Mouse (Mus musculus) neutrophil, adult 5-6 weeks (primary cell): ENCODE results near the gene Abcc8. TPM values are rescaled to one million over a fixed set of nuclear protein-coding genes. Genes with fewer than 3 reads are reported as not detected.

ENCODE experiments used
- ATAC-seq: fragments of 151-379, 151-347 bp; 2 replicates; pipeline ENCODE4 v1.8.0; 2017; ENCODE audit warnings: mild to moderate bottlenecking, moderate TSS enrichment; ENCODE audit not compliant: insufficient number of reproducible peaks, poor library complexity, low FRiP score, severe bottlenecking; ENCODE audit errors: extremely low read depth
- total RNA-seq: library from RNA; stranded (forward); fragments of 200-1000 nt; gene quantifications from 2 replicates; pipeline ENCODE4 v1.2.3, GENCODE M21; 2017

Gene Abcc8
- total RNA-seq, 1 experiment from 2014 or later = 0.35 TPM

DNA sequence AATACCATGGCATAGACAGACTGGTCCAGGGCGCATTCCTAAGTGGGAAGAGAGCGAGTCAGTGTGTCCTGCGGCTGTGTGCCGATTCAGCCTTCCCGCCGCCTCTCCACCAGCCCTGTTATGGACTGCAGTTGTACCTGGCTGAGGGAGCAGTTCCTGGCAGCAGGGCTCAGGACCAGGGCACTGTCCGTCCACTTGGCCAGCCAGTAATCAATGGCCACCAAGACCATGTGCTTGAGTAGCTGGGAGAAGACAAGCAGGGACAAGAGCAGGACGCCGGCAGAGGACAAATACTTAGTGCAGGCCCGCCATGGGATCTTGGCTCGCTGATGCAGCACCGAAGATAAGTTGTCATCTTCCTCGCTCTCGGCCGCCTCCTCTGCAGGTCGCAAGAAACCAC is 62.8 kb downstream of the Abcc8 start:
- ATAC-seq = no peak

DNA sequence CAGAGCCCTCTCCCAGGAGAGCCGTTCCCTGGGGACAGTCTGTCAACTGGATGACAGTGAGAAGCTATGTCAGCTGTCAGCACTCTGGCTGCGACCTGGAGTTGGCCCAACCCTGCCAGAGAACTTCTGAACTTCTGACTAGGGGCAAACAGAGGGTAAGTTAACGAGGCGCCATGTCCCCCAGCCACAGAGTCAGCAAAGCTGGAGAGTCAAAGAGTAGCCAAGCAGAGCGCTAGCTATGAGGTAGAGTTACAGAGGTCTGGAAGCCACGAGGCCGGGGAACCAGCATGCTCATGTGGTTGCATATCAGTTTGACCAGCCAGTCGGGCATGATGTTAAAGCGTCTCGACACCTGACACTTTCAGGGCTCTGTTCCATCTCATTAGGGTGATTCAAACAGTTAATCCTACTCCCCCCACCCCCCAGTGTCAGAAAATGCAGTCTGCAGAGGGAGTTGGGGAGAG is 63.7 kb downstream of the Abcc8 start:
- no peak for ATAC-seq

GRCm38 (mm10) chr7:46113435-46113834 is 66.4 kb downstream of the Abcc8 start:
- no peak for ATAC-seq

DNA sequence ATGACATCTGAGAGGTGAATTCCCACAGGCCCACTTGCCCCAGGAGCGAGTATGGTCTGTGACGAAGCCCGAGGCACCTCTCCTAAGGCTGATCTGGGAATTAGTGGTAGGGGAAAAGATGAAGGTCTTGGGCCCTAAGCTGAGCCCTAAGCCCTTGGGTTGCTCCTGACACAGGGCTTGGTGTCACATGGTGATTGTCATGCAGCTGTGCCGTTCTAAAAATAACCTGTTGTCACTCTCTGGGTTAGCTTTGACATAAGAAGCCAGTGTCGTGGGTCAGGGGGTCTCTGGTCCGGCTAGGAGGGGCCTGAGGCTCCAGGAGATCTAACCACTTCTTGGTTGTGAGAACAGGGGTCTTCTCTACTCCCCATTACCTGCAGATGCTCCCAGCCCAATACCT is 67.9 kb downstream of the Abcc8 start:
- no peak for ATAC-seq

DNA sequence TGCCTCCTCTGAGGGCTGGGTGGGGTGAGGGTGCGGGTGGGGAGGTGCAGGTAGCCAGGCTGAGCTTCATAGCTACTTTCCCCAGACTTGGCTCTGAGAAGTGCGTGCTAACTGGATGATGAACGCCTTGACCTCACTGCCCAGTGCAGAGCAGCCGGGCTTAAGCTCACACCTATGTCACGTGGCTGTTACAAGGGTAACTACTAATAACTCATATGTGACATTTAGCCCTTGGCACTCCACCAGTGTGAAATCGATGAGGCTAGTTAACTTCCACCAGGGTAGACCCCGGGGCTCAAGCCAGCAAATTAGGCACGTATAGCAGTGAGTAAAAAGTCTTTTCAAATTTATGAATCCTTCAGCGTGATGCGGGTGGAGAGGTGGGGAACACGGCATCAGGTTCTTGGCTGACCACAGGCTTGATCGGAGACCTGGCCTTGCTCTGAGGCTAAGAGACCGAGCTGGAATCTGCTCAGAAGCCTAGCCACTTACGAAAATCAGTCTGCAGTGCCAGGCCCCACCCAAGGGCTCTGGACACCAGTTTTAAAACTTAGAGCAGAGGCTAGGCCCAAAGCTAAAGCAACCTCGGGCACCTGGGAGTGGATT is 68.5 kb downstream of the Abcc8 start:
- no peak for ATAC-seq

DNA sequence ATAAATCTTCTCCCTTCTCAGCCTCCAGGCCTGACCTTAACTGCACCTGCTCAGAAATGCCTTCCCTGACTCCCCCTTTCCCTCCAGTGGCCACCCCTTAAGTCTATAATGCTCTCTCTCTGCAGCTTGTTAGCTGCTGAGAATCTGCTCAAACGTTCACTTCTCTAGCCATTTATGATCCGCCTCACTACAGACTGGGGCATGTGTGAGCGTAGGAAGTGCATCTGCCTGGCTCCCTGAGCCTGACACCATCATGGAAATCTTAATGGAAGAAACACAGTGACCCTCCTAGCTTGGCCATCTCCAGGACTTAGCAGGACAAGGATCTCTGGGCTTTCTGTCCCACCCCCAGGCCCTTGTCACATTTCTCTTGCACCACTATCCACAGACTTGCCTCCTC is 69.8 kb downstream of the Abcc8 start:
- ATAC-seq = no peak

GRCm38 (mm10) chr7:46105484-46105883 is 74.3 kb downstream of the Abcc8 start:
- no peak for ATAC-seq

DNA sequence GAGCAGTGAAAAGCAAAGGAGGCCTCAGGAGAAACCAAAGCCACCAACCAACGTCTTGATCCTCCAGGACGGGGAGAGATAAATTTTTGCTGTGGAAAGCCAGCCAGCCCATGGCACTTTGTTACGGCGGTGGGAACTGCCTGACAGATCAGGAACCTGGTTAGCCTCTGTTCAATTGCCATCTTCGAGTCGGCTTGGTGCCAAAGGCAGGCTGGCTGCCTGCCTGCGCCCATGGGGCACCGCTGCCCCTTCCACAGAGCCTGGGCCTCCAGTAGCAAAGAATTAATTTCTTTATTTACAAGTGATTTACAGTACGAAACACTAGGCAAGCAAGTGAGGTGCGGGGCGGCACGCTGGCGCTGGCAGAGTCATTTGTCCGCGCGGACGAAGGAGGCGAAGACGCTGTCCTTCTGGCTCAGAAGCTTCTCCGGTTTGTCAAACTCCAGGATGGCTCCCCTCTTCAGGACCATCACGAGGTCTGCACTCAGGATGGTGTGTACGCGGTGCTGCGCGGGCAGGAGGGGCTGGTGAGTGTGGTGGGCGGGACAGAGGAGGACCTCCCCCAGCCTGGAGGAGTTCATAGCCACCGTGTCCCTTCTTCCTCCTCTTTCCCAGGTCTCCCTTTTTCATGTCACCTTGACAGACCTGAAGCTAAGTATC is 75.4 kb downstream of the Abcc8 start:
- ATAC-seq = no peak

DNA sequence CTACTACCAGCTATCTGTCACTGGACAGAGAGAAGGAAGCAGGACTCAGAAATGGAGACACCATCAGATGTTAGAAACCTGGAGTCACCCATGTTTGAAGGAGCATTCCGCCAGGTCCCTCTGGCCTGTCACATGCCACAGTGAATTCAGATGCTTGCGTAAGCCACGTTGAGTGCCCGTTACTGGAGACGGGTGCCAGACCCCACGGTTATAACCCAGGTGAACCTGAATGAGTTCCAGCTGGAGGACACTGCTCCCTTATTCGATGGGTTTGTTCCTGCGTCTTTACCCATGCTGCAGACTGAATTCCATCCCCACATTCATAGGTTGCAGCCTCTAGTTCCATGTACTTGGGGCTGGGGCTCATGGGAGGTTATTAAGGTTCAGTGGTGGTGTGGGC is 76.1 kb downstream of the Abcc8 start:
- no peak for ATAC-seq

- no peak for ATAC-seq
These were observed 76.7 kb downstream of the Abcc8 start for GRCm38 (mm10) chr7:46103075-46103591.

GRCm38 (mm10) chr7:46100563-46100962 is 79.3 kb downstream of the Abcc8 start, which contains the start of gene Kcnj11:
Kcnj11 (minus strand) TSS chr7:46100764.
- ATAC-seq = no peak

DNA sequence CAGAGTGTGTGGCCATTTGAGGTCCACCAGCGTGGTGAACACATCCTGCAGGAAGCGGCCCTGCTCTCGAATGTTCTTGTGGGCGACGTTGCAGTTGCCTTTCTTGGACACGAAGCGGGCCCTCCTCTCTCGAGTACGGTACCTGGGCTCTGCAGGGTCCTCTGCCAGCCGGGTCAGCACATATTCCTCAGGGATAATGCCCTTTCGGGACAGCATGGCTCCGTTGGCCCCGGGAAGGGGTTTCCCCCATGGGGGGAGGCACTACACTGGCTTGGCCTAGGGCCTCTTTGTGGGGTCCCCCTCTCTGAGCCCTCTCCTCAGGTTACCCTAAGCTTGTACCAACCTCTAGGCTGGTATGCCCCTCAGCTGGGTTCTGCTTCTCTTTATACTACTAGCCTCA is 80.2 kb downstream of the Abcc8 start:
- no peak for ATAC-seq

GRCm38 (mm10) chr7:46098919-46099286 is 80.9 kb downstream of the Abcc8 start:
- no peak for ATAC-seq

DNA sequence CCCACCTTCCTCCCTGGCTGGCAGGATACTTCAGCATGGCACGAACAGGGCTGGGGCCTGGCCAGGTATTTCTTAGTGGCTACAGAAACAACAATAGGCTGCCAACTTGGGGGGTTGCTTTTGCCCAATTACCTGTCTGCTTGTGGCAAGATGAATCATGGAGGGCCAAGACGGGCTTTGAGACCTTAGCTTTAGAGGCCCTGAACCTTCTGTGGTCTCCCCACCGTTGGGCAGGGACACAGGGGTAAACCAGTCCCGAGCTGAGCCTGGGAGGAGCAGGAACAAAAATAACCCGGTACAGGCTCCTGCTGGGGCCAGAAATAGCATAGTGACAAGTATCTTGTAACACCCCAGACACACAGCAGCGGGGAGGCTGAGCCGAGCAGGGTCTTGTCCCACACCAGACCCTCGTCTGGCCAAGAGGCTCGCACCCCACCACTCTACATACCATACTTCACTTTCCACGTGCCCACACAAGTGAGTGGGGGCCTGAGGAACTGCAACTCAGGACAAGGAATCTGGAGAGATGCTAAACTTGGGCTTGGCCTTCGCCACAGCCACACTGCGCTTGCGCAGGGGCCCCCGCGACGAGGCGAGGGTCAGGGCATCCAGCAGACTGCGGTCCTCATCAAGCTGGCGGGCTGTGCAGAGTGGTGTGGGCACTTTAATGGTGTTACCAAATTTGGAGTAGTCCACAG is 81.5 kb downstream of the Abcc8 start:
- ATAC-seq = no peak

GRCm38 (mm10) chr7:46097319-46097783 is 82.5 kb downstream of the Abcc8 start:
- no peak for ATAC-seq

DNA sequence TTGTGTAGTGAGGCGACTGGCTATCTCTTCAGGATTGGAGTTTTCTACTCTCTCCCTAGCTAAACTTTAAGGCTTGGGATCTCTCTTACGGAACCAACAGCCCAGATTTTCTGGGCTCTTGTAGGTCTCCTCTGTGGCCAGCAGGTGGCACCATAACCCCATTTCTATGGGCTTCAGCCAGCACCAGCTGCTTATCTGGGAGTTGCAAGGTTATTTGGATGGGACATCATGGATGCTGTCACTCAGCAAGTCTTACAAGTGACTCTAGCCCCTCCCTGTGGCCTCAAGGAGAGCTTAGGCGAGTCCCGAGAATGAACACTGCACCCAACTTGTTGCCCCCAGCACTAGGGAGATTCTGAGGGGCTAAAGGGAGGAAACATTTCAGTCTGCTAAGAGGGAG is 83.7 kb downstream of the Abcc8 start:
- ATAC-seq = peak; percentile 50

DNA sequence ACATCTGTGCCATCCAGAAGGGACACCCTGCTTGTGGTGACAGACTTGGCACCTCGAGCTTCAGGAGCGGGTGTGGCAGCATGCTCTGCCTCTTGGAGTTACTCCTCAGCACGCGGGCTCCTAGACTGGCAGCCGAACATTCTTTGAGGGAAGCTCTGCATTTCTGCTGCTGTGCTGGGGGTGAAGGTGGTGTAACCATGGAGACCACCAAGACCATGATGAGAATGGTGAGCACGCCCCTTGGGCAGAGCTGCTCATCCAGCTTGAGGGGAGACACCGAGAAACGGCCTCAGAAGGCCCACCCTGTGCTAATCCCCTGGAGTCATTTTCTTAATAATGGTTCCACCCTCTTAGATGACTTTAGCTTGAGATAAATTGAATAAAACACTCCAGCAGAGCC is 87.0 kb downstream of the Abcc8 start:
- ATAC-seq = no peak

DNA sequence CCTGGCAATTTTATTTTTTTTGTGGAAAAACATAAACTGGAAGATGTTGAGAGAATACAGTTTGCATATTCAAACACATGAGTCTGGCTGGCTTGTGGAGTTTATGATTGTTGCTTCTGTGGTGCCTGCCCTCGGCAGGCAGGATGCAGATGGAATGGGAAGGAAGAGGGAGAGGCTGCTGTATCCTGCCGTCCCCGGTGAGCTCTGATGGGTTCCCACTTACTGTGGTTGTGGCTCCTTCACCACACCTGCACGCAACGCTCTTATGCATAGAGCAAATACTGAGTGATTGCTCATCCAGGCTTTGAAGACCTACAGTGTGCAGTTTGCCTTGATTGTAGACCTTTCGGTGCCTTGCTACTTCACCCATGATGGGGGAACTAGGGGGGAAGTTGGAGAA is 91.6 kb downstream of the Abcc8 start:
- no peak for ATAC-seq

DNA sequence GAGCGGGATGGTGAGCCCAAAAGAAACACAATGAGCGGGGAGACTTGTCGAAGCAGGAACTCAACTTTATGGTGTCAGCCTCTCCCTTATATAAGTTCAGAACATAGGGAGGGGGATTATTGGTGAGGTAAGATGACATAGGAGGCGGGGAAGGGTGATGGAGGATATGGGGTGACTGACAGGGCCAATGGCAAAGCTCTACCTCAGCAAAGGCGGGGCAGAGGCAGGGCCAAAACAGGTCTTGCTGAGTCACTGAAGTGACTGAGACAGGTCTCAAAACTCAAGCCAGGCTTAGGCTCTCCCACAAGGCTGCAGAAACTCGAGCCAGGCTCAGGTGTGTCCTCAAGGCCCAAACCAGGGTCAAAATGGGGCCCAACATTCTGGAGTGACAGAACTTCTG is 93.5 kb downstream of the Abcc8 start:
- ATAC-seq = no peak
